Mouse (Mus musculus) retina, adult 2 months (tissue): ENCODE results near the gene Gns.
A peak's percentile ranks its signal among the peaks of the same experiment; 100 is the strongest.

Experiments
- DNase-seq: peaks from one replicate; pipeline ENCODE4 v3.0.0-alpha.2; 2012; ENCODE audit warnings: low read depth, low spot score

The Gns gene

DNA sequence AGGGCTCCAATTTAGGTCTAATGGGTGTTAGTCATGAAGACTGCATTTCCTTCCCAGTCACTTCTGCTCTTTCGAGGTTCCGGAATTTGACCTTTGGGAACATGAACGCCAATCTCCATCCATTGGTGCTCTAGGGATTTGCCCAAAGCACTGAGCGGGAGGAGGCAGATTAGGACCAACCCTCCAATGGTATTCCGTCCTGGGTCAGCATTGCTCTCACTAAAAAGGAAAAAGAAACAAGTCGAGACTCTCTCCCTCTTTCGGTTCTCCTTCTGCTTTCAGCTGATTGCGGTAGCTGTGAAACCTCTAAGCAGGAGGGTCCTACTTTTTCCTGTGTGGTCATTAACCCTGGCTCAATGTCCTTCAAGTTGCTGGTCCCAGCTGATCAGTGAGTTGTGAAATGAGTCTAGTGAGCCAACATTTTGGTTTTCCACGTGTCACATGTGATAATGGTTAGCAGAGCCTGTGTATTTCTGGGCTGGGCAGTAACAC is 937 bp downstream of the Gns start:
- DNase-seq = no peak

DNA sequence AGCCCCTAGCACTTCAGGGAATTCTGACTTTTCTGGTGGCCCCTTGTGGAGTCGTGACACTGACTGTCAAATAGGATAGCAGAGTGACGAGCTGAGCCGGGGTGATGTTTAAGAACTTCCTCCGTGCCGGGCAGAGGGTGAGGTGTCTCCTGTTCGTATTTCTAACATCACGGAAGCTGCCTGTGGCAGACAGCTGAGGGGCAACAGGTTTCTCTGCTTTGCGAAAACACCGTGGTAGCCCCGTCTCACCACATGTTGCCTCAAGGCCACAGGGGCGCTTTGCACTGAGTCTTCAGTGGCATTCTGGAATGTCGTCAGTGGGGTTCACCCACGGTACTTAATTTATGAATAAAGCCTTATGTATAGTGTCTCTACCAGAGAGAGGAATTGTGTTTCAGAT is 2.4 kb downstream of the Gns start:
- DNase-seq = no peak

DNA sequence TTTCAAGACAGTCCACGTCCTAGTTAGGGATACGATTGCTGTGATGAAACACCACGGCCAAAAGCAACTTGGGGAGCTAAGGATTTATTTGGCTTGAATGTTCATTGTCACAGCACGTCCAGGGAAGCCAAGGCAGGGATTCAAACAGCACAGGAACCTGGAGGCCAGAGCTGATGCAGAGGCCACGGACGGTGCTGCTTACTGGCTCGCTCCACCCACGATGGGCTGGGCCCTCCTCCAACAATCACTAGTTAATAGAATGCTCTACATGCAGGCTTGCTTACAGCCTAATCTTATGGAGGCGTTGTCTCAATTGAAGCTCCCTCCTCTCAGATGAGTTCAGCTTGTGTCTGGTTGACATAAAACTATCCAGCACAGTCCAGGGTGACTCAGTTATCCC is 2.9 kb downstream of the Gns start:
- DNase-seq = no peak

GRCm38 (mm10) chr10:121368783-121369465 is 4.0 kb downstream of the Gns start:
- peak; percentile 54 for DNase-seq

DNA sequence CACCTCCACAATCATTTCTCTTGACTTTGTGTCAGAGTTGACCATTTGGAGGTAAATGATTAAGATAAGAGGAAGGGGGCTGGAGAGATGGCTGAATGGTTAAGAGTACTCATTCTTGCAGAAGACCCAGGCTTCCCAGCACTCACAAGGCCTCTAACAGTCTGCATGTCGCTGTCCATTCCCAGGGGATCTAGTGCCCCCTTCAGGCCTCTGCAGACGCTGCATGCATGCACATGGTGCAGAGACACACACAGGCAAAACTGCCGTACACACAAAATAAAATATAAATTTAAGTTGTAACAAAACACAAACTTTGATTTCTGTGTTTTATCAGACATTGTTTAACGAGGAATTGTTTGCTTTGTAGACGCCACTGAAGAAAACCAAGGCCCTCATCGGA is 5.9 kb downstream of the Gns start:
- no peak for DNase-seq

DNA sequence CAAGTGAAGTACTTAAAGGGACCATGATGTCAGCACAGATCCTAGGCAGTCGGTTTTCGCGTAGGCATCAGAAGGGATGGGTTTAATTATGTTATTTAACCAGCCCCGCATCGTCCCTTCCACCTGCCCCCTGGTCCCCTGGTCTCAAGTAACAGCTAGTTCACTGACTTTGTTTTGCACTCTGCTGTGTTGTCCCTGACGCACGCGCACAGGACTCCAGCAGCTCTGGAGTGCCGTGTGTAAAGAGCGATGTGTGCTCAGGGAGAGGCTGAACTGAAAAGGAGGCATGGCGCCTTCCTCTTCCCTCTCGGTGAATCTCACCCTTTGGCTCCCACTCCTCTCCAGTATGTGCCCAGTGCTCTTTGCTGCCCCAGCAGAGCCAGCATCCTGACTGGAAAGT is 9.1 kb downstream of the Gns start:
- no peak for DNase-seq

DNA sequence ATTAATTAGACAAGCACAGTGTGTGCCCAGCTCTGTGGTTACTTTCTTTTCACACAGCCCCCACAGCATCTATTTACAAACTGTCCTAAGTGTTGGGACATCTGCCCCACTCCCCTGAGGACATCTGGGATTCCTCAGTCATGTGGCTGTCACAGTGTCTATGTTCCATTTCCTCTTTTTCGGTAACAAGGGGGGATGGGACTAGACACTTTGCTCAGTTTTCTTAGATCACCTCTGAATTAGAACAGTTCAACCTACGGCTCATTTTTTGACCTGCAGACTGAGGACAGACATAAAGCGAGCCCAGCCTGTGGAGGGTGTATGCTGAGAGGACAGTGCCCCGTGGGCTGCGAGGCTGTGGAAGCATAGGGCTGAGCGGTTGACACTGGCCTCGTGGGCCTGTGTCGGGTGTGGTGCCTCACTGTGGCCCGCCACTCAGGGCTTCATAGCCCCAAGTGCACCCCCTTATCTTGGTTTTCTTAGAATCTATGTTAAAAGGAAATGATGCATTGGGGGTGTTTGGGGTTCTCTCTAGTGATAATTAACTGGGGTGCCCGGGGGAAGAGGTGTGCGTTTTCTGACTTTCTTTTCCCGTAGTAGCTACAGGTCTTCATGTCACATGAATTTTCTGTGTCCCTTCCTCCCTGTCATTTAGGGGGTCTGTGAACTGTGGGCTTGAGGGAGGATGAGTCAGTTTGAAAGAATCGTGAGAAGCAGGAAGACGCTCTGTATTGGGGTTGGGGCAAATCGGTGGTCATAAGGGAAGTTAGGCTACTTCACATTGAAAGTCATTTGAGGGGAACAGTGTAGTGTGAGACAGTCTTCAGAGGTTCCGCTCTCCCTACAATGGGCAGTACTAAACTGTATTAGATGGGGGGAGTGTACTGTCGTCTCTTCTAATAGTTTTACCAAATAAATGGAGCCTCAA is 10.1 kb downstream of the Gns start:
- no peak for DNase-seq

DNA sequence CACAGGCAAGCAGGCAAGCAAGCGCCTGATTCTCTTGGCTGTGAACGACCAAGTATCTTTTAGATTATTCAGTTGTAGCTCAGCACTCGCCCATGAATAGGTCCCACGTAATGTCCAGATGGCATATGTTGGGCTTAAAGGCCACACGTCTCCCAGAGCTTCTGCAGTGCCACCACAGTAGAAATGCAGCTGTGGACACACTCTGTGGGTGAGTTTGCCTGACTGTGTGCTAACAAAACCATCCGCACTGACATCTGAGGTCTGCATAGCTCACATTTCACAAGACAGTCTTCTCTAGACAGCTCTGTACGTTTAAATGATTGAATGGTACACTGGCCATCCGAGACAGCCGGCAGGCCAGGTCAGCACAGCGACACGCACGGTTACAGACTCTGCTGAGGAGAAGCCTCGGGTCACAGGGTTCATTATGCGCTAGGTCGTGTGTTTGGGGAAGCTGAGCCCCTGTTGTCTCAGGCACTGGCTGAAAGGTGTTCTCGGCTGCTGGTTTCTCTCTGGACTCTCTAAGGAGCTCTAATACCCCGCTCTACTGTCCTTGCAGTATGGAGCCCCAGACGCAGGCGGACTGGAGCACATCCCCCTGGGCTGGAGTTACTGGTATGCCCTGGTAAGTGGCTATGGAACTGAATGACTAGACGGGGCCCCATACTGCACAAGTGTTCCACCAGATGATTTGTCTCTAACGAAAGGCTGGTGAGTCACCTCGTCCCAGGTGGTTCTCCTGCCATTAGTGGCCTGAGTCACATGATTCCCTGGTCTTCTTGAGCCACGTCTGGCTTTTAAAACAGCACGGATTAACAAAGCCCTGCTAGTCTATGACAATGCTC is 11.0 kb downstream of the Gns start:
- DNase-seq = no peak

DNA sequence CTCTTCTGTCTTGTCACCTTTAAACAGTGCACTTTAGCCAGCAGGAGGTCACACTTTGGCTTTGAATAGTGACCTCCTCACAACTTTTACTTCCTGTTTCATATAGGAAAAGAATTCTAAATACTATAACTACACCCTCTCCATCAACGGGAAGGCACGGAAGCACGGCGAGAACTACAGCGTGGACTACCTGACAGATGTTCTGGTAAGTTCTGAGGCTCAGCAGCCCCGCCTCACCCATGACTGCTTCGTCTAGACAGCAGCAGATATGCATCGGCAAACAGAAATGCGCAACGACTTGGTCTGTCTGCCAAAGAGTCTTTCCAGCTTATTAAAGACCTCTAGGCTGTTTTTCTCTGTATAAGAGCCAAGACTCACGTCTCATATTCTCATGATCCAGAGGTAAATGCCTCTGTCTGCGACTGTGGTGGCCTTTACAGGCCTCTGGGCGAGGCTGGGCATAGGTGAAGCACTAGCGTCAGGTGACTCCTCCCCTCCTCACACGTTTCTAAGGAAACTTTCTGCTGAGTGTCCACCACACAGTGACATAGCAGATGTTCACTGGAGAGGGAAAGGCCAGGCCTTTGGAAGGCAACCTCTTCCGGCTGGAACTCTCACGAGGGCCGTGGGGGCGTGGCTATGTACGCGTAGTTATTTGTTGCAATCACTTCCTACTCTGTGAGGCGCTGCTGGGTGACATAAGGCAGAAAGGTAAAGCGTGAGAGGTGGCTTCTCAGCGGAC is 11.8 kb downstream of the Gns start:
- DNase-seq = no peak

GRCm38 (mm10) chr10:121379387-121379786 is 14.5 kb downstream of the Gns start:
- DNase-seq = no peak

- no peak for DNase-seq
Observed at GRCm38 (mm10) chr10:121381280-121381679, 16.4 kb downstream of the Gns start.

GRCm38 (mm10) chr10:121384710-121385109 is 19.8 kb downstream of the Gns start:
- DNase-seq = no peak

DNA sequence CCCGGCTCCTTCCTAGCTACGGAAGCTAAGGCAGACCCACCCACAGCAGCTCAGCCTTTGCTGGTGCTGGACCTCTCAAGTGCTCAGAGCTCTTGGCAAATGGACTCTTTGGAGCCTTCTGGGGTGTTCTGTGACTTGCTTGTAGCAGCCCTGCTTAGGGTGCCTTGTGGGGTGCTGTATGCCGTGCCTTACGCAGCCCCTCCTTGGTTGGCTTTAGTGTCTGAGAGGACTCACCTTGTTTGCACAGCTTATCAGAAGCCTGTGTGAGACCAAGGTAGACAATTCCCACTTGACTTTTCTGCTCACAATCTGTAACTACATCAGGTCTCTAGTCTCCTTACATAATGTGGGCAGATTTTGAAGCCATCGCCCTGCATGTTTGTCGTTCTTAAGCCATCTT is 20.8 kb downstream of the Gns start:
- no peak for DNase-seq

GRCm38 (mm10) chr10:121386347-121386746 is 21.5 kb downstream of the Gns start:
- DNase-seq = no peak

DNA sequence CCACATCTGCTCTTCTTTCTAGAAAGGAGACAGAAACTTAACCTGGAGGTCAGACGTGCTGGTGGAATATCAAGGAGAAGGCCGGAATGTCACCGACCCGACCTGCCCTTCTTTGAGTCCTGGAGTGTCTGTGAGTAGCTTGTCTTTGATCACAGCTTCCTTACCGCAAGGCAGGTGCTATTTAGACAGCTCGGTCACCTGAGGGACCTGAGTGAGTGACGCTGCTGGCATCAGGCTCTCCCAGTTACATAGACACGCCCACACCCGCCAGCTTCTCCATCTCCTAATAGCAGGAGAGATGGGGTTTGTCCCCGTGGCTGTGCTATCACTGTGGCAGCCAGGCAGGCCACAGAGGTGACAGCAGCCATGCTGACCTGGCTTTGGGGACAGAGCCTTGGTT is 25.7 kb downstream of the Gns start:
- no peak for DNase-seq

GRCm38 (mm10) chr10:121391901-121392300 is 27.0 kb downstream of the Gns start:
- DNase-seq = no peak

DNA sequence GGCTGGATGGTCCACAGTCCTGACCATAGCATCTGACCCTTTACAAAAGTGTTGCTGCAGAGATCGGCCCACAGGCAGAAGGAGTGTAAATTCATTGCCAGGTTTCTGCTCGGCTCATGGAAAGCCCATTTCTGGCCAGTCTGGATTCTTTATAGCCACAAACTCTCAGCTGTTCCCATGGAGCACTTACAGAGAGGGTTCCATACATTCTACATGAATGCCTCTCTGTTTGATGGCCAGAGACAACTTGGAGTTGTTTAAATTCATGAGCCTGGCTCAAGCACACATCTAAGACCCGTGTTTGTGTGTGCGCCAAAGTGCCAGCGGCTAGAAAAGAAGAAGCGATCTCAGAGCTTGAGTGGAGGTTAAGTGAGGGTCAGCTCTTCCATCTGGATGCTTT is 29.4 kb downstream of the Gns start:
- no peak for DNase-seq

DNA sequence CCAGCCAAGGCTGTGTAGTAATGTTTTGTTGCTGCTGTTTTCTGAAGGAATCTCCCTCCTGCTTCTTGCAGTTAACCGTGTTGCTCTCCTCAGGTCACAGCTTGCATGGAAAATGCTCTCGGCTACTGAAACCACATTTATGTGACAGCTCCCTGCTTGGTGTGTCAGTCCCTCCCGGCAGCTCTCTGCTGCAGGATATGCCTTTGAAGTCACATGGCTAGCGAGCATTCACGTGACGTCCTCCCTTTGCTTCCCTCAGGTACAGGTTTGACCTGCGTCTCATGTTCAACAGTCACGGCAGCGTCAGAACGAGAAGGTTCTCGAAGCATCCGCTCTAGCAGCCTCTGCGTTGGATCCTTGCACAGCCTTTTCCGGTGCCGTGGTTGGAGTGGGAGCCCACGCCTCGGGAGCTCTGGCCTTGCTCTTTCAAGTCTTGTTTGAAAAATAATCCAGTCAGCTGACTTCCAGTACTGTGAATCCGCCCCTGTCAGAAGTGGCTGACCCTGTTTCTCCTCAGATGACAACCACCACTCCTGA is 30.0 kb downstream of the Gns start:
- no peak for DNase-seq

DNA sequence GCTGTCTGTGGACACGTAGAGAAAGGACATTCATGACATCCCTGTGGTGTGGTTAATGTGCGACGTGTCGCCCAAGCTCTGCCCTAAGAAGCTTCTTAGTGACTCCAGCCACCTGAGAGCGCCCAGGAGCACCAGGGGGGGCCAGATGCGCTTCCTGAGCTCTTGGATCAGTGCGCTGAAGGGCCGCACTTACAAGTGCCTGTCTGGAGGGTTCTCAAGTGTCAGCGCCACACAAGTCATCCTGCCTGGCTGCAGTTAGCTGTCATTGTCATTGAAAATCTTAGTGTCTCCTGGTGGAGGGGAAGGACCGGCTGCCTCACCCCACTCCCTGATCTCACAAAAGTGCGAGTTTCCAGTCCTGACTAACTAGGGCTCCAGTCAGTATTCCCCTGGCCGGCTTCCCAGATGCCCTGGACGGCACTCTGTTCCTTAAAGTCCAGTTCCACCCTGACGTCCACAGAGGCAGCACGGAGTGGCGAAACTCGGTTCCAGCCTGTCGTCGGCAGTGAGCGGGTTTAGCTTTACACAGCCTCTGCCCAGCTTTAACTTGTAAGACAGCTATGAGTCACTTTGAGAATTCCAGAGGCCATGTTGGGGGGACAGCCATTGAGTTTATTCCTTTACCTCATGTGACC is 30.8 kb downstream of the Gns start:
- no peak for DNase-seq

DNA sequence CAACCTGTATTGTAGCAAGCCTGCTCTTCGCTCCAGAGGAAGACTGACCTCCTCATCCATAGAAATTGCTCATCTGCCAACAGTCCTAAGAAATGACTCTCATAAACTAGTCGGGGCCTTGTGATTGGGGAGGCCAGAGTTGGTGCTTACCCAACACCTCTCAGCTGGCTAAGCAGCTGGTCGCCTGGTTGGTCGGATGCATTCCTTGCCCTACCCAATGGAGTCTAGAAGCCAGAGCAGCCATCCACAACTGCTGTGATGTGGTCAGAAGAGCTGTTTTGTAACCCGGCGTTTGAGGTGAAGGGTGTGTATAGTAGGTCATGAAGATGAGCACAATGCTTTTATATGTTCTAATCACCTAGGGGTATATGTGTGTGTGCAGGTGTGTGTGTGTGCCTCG is 33.7 kb downstream of the Gns start:
- no peak for DNase-seq

DNA sequence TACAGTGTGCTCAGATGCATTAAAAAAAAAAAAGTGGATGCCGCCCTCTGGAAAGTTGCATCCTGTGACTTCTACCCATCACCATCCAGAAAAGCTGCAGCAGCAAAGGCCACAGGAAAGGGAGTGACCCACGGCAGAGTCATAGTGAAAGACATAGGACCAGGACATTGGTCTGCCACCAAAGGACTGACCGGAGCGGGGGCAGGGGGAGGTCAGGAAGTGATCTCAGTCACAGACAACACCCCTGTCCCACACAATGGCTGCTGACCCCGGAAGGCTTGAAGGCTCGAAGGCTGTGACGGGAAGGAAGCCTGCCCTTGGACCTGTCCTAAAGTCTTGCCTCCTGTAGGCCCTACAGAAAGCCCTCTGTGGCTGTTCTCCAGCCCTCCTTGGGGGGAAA is 36.1 kb downstream of the Gns start:
- DNase-seq = no peak
